Mouse (Mus musculus) heart, postnatal 25 days (tissue): ENCODE measurements at regions not wholly inside any gene's neighbourhood (a gene's known extent, or its start where the extent isn't known, plus 50 kb on each side); places are given as distances from the start of the nearest gene placed in this dataset.

Experiments used
- DNase-seq: peaks from one replicate; pipeline ENCODE4 v3.0.0; 2022; ENCODE audit warnings: low spot score
- intact Hi-C: fragments of 180-260 bp; cut with DNase I; formaldehyde crosslinking; loops from one replicate; pipeline ENCODE4 v1.15.1; 2025

DNA sequence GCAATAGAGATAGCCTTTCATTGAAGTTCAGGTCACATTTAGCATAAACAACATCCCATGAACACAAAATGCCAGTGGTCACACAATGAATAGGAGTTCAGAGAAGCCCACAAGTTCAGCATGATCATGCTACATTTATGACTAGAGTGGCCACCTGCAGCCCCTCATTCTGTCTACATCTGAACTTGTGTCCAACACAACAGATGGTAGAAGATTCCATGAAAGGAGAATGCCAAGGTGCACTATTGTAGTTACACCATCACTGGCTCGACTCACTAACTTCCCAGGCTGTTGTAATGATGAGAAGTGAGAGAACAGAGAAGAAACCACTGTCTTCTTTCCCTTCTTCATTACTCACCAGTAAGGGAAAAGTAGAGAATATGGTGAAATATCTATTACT is 353.0 kb downstream of the Ets1 start:
- intact Hi-C loops: no loop called here
- no peak for DNase-seq

DNA sequence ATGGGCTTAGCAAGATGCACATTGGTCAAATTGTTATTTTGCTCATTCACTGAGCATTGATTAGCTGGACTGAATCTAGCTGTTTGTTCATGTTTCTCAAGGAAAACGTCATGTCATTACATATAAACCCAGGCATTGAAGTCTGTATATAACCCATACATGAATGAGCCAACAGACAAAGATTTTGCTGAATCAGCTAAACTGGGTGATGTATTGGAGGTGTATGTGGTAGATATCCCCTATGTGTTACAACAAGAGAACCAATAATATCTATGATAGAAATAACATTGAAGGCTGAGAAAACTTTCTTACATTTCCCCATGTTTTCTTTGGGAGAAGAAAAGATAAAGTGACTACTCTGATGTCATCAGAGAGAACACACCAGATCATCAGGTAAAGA is 362.3 kb downstream of the Ets1 start:
- intact Hi-C loops: loop anchor here (5.0 kb wide), 1 partner anchor 51 kb away; no protein-coding TSS in a partner anchor
- DNase-seq: no peak

DNA sequence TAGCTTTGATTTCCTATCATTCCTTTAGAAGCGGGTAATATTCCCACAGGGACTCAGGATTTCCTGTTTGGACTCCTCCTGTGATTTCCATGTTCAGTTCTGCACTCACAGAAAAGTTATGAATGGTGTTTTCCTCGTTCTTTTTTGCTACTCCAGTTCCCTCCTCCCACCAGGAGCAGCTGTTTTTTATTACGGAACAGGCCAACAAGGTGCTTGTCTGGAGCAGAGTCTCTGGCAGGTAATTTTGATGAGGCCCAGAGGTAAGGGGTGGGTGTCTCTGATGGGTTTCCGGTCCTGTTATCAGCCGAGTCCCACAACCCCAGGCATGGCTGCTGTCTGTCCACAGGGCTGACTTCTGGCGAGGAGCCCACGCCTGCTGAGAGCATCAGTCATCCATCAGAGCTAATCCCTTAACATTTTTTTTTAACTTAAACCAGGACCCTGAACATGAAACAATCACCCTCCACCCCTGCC is 364.7 kb downstream of the Ets1 start:
- DNase-seq: peak; percentile 11
- intact Hi-C loops: no loop called here

DNA sequence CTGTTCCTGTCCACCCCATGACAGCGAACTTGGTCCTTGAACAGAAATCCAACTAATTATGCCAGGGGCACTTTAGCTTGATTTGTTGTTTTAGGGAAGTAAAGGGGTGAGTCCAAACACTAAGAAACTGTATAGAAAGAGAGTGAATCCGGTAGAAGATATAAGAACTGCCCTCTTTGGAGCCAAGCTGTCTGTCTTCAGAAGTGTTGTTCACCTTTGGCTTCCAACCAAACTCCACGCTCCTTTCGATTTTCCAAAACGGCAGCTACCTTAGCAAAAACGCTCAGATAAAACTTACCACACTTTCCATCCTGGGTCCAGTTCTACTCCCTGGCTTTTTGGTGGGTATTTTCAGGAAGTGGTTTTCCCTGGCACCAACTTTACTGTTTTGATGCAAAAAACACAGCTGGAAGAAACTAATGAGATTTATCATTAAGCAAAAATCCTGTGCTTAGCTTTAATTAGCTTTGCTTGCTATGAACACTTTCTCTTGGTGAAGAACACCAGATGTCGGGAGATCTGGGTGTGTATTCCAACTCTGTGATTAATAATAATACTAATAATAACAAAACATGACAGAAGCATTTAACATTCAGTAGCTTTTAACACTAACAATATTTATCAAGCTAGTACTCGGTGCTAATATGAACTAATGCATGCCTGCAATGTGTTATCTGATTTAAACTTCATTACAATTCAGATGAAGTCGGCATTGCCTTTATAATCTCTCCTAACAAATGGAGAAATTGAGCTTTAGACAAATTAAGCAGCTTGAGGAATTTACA is 365.3 kb downstream of the Ets1 start:
- intact Hi-C loops: no loop called here
- DNase-seq: no peak

DNA sequence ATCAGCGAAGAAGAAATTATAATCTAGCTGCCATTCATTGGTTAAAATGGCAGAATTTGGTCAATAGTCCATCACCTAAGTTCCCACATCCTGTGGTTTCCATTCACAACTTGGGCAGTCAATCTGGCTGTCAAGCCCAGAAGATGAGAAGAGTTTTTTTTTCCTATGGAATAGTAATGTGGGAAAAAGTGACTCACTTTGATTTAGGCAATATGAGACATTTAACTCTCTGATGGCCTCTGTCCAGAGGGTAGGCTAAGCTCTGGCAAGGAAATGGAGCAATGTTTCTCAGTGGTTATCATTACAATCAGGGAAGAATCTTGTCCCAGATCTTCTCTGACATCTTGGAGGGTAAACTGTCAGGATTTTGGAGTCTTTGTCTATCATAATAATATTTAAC is 367.9 kb downstream of the Ets1 start:
- intact Hi-C loops: no loop called here
- DNase-seq: no peak

DNA sequence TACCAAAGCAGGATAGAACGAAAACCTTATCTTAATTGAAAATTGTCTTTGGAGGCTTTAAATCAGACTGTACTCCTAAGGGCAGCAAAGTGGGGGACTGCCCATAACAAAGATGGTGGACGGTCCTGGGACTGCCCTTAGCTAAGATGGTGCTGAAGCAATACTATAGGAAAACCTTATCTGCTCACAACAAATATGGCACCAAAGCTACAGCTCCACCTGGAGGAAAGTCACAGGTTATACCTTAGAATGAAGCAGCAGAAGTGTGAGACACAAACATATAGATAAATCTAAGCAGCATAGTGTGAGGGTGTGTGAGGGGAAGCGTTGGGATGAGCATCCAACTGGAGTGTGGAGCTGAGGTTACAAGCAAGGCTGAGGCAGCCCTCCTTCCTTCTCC is 368.5 kb downstream of the Ets1 start:
- DNase-seq: no peak
- intact Hi-C loops: no loop called here

DNA sequence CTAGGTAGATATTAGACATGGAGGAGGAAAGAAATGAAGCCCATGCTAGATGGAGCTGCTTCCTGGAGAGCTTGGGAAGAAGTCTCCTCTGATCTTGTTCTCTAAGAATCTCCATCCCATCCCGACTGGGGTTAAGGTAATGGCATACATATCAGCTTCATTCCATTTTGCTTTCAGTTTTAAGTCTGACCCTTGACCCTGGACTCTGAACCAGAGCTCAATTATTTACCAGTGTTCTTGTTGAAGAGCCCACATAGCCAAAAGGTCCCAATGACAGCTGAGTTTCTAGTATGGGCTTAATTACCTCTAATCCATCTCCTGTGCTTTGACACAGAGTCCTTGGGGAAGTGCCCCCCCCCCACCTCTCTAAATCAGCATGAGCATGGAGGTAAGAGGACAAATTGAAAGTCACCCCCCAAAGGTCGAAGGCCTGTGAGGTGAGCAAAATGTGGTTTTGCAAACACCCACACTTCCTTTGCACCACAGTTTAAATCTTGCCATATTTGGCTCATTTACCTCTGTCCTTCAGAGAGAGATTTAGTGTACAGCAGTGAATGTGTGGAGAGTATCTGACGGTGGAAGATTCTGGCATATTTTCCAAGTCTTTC is 371.5 kb downstream of the Ets1 start:
- intact Hi-C loops: no loop called here
- DNase-seq: no peak

DNA sequence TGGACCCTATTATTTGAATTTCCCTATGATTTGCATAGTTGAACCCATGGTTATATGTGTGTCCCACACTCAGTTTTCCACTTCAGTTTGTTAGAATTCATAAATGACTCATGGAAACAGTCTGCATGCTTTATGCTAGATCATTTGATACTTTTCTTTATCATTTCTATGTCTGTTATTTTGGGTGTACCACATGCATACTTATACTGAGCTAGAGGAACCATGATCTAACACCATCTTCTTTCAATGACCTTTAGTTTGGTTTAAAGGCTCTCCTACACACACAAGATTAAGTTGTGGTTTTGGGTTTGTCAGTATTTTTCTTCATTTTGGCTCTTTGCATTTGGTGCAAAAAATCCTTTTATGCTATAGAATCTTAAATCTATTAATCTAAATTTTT is 375.2 kb downstream of the Ets1 start:
- intact Hi-C loops: no loop called here

DNA sequence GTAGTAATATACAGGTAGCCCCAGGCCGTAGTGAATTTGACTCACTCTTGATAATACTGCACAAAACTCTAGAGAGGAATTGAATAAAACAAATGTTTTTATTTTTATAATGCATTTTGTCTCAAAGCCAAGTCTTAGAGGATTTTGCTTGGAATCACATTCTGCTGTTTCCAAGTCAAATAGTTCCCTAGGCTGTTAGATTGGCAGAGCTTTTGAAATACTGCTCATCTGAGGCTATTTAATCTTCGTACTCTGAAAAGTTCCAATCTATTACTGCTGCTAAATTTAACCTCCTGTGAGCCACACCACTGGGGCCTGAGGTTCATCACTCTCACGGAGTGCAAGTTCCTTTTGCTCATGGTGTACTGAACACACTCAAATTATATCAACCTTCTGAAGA is 399.4 kb downstream of the Ets1 start:
- DNase-seq: no peak
- intact Hi-C loops: no loop called here

More for the DNA sequence above, 375.2 kb downstream of the Ets1 start:
- DNase-seq: no peak

DNA sequence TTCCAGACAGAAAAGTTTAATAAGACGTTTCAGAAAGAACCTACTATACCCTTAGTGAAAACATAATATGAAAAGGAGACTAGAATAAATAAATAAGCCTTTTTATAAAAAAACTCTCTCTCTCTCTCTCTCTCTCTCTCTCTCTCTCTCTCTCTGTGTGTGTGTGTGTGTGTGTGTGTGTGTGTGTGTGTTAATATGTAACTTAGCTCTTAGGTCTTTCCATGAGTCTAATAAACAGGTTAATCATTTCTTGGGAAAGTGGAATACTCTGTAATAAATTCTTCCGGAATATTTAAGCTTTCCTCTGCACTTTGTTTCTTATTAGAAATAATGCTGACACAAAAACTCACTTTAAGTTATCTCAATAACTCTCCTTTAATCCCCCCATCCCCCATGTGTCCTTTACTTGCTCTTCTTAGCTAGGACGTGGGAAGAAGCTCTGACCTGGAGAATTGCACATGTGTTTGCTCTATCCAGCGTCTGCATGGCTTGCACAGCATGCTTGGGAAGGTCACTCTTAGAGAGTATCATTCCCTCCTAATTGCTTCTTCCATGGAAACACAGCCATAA is 403.3 kb downstream of the Ets1 start:
- DNase-seq: no peak
- intact Hi-C loops: no loop called here

DNA sequence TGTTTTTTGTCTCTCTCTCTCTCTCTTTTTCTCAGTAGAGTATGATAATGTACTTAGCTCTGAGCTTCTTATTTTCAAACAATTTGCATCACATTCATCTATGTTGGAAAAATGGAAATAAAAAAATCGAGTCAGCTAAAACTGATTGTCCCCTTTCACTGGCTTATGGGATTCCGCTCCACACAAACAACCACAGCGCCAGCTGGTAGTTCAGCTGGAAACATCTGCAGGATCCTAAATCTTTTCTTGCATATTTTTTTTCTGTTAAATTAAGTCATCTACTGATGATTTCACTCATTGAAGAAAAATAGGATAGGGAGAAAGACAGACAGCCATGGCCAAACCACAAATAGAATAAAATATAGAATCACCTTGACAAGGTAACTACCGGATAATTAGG is 414.8 kb downstream of the Ets1 start:
- intact Hi-C loops: no loop called here
- no peak for DNase-seq

DNA sequence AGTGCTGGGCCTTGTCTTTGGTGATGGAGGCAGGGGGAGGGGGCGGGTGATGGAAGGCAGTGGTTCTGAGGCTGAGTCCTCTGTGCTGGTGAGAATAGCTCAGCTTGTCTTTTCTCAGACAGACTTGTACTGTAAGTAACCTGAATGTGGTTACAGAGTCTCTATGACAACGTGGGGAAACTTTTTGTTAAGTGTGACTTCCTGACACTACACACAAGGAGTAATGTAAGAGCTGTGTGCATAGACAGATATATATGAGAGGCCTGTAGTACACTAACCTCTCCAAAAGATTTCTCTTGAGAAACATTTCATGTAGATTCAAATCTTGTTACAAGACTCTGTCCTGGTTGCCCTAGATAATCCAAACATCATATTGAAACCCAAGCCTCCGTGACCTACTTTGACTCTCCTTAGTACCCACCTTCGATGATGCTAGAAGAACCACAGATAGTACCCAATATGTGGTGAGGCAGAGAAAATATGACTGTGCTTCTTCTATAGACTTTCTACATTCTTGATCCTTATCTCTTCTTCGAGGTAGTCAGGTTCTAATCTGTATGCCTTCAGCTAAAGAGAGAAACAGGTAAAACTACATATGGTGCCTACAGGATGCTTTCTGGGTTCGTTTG is 424.7 kb downstream of the Ets1 start:
- intact Hi-C loops: no loop called here
- DNase-seq: no peak

DNA sequence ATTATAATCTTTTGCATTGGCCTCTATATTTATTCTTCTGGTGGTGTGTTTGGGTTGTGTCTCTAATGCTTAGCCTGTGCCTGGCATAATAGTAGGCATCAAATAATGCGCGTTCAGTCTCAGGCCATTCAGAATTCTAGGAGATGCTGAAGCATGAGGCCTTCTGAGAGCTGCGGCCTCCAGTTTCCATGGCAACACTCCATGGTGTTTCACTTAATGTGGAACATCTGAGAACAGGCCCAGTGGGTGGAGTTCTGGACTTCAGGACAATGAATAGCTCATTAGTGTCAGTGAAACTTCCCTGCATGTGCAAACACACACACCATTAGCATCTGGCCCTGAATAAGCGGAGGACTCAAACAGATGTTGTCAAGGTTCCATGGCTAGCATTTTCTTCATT is 426.5 kb downstream of the Ets1 start:
- DNase-seq: no peak

DNA sequence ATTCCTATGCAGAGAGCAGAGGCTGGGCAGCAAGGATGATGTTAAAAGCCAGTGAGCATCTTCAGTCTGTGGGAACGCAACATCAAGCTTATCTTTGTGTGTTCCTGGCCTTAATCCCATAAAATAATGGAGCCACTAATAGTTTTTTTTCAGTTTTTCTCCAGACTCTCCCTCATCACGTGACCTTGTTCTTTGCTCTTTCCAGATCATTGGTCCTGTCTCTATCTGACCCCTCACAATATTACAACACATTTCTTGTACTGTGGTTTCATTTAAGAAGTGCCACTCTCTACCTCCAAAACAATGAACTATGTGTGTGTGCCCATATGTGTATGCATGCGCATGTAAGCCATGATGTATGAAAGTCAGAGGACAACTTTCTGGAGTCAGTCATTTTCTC is 429.3 kb downstream of the Ets1 start:
- intact Hi-C loops: no loop called here
- DNase-seq: no peak

More for the DNA sequence above, 426.5 kb downstream of the Ets1 start:
- intact Hi-C loops: no loop called here

DNA sequence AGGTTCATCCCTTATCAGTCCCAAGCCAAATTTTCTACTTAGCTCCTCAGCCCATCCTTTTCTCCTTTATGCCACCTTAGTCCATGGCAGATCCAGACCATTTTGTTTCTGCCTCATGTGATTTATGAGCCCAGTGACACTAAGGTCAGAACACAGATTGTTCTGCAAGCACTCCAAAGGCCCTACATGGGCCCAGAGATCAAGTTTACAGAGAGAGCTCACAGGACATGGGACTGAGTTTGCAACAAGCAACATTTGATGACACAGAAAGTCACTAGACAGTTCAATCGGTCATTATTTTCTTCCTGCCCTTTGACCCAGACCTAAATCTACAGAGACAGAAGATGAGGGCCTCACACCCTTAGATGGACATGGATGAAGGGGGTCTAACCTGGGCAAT is 431.5 kb downstream of the Ets1 start:
- no peak for DNase-seq
- intact Hi-C loops: no loop called here

DNA sequence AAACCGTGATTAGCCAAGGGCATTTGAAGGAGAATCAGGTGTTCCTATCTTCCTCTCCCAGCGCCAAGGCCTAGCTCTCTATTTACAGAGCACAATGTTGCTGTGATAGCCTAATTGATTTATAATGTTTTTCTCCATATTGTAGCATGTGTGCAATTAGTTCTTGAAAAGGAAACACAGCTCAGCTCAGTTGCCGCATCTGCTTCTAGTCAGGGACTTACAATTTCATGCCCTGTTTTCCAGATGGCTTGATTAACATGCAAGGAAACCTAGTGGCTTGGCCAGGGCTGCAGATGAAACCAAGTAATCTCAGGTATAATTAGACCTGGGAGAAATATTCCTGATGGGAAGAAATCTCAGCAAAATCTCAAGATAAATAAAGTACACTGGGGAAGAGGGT is 434.1 kb downstream of the Ets1 start:
- DNase-seq: no peak
- intact Hi-C loops: no loop called here

DNA sequence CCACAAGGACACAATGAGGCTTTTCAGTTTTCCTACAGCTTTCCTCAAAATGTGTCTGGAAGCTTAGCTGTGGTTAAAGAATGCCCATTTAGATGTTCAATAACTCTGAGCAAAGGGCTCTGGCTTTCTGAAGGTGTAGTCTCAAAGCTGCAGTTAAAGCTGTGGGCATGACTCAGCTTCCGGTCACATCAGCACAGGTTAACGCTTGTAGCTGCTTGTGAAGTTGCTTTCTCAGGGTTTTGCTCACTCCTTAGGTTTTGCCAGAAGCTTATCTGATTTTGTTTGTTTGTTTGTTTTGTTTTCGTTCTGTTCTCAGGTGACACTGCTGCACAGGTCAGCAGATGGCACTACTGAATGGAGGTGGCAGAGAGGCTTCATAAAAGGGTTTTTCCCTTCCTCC is 444.2 kb downstream of the Ets1 start:
- DNase-seq: no peak
- intact Hi-C loops: loop anchor here (2.0 to 10.0 kb wide), 2 partner anchors 139 to 245 kb away; no protein-coding TSS in a partner anchor

DNA sequence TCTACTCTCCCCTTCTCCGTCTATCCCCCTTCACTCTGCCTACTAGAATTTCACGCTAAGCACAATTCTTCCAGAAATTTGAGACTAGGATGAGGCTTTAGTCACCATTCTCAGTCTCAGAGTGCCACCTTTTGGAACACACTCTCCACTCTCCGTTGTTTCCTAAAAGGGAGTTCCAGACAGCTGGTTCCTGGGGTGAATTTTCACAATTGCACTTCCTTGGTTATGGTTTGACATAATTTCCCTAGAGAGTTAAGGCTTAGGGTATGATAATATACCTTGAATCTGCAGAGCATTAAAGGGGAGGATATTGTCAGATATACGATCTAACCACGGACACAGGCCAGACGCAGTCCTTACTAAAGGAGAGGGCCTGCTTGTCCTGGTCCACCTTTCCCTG is 444.8 kb downstream of the Ets1 start:
- intact Hi-C loops: loop anchor here (2.0 to 10.0 kb wide), 2 partner anchors 140 to 246 kb away; no protein-coding TSS in a partner anchor
- no peak for DNase-seq

DNA sequence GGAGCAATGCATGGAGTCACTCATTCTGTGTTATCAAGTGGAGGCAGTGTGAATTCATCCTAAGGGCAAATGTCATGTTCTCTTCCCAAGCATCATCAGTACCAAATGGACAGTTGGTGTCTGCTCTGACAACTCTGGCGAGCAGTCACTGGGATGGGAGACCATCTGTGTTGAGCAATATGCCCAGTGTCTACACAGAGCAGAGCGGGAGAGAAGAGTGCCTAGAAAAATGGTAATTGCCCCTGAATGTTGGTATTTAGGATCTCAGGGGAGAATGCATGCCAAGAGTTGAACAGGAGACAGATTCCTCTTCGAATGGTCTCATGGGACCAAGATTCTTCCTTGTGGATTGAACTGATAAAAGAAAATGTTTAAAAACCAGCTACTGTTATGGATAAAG is 454.0 kb downstream of the Ets1 start:
- DNase-seq: no peak
- intact Hi-C loops: loop anchor here (10.0 kb wide), 1 partner anchor 255 kb away; no protein-coding TSS in a partner anchor

DNA sequence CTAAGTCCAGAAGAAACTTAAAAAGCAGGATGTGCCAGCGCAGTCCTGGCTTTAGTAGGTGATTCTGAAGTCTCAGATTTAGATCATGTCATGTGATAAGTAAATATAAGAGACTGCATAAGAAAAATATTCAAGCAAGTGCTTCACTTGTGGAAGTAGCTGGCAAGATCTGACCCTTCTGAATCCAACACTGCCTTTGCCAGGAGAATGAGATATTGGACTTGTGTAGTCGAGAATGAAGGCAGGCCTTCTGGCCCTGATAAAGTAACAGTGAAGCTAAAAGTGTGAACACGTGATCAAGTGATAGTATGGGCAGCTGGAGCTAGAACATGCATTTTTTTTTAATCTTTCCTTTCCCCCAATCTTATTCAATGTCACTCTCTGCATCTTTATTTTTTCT is 455.6 kb downstream of the Ets1 start:
- intact Hi-C loops: no loop called here
- DNase-seq: no peak

DNA sequence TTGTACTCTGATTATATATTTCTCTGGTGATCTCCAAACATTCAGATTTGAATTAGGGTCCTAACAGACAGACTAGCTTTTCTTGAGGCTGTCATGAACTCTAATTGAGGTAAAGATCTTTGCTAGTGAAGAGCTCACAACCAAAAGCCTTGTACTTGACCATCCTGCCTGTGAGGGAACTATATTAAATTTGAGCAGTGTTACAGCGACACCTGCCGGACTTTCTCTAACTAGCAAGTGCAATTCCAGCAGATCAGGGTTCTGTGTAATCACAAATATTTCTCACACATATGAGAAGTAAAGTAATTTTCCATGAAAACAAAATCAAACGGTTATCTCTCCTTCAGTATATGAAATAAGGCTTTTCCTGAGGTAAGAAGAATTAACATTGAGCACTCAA is 459.6 kb downstream of the Ets1 start:
- intact Hi-C loops: loop anchor here (2.0 to 5.0 kb wide), 3 partner anchors 505 to 823 kb away; no protein-coding TSS in a partner anchor
- peak; percentile 23 for DNase-seq
